Mouse (Mus musculus) liver, embryonic 12.5 days (tissue): ENCODE results near the gene Amz1. TPM values are rescaled to one million over a fixed set of nuclear protein-coding genes. Genes with fewer than 3 reads are reported as not detected.
A peak's percentile ranks its signal among the peaks of the same experiment; 100 is the strongest.

Source experiments
- ATAC-seq: fragments of 200-750 bp; cut with Nextera tagmentation; 2 replicates; pipeline ENCODE4 v1.8.0; 2017; ENCODE audit warnings: moderate number of reproducible peaks, mild to moderate bottlenecking, moderate library complexity
- H3K27ac ChIP-seq: fragments of 300-500 bp; sonication (generic); 2 replicates; pipeline ENCODE4 v1.5.1; 2016; ENCODE audit warnings: mild to moderate bottlenecking
- H3K27me3 ChIP-seq: fragments of 300-500 bp; sonication (generic); replicated peaks from 2 replicates; pipeline ENCODE4 v1.6.1; 2016; ENCODE audit warnings: mild to moderate bottlenecking, moderate library complexity
- H3K36me3 ChIP-seq: fragments of 300-500 bp; sonication (generic); 2 replicates; pipeline ENCODE4 v1.6.1; 2016; ENCODE audit warnings: mild to moderate bottlenecking, moderate library complexity
- H3K4me1 ChIP-seq: fragments of 300-500 bp; sonication (generic); 2 replicates; pipeline ENCODE4 v1.6.1; 2016
- H3K4me2 ChIP-seq: fragments of 300-500 bp; sonication (generic); 2 replicates; pipeline ENCODE4 v1.6.1; 2016; ENCODE audit warnings: mild to moderate bottlenecking, moderate library complexity
- H3K4me3 ChIP-seq: fragments of 300-500 bp; sonication (generic); 2 replicates; pipeline ENCODE4 v1.5.1; 2016; ENCODE audit warnings: mild to moderate bottlenecking, moderate library complexity
- H3K9ac ChIP-seq: fragments of 300-500 bp; sonication (generic); 2 replicates; pipeline ENCODE4 v1.6.1; 2016; ENCODE audit warnings: mild to moderate bottlenecking, moderate library complexity
- H3K9me3 ChIP-seq: fragments of 300-500 bp; sonication (generic); replicated peaks from 2 replicates; pipeline ENCODE4 v1.6.1; 2016; ENCODE audit warnings: mild to moderate bottlenecking, moderate library complexity
- WGBS: fragments of 180-500 bp; shearing (Covaris S2); methylation state at CpG from one replicate; pipeline ENCODE4 v1.1.7; 2016; ENCODE audit not compliant: insufficient replicate concordance; 5-methylcytosine and 5-hydroxymethylcytosine counted together
- polyA plus RNA-seq: library from polyadenylated mRNA; unstranded; fragments of >200 nt; fragmentation: Nextera tagmentation; extraction: Ambion mirVana; gene quantifications from 2 replicates; pipeline ENCODE4 v1.2.1, GENCODE M21; 2016

Gene Amz1
- polyA plus RNA-seq, 1 experiment from 2014 or later = 1.2 TPM

- Histone ChIP-seq H3K9me3 (no peaks in the 10 kb centered on the region), H3K27me3 (no peaks in the 10 kb centered on the region), H3K27ac (peak overlapping the region; percentile 67), H3K9ac (0 out of 2 replicates have a peak overlapping the region, but pooled peaks have one; percentile 27), H3K36me3 (peaks cover 6% of the 10 kb centered on the region; the same call in 1 of the 2 replicates), H3K4me3 (no peak overlapping the region), H3K4me2 (no peak overlapping the region), H3K4me1 (peaks cover 68% of the 10 kb centered on the region)
- ATAC-seq = no peak
- WGBS = 29% methylated on average over 7 of the region's 7 CpGs
Observed at GRCm38 (mm10) chr5:140772158-140772557, 48.2 kb downstream of the Amz1 start.

- H3K9ac ChIP-seq = no peak overlapping the region
- no peaks in the 10 kb centered on the region for H3K9me3 ChIP-seq
- no peaks in the 10 kb centered on the region for H3K27me3 ChIP-seq
- WGBS = 77% methylated on average over 4 of the region's 4 CpGs
- no peak overlapping the region for H3K4me2 ChIP-seq
- H3K36me3 ChIP-seq = peaks cover 31% of the 10 kb centered on the region
- H3K27ac ChIP-seq = no peak overlapping the region
- no peak for ATAC-seq
- no peak overlapping the region for H3K4me3 ChIP-seq
- H3K4me1 ChIP-seq = peaks cover 60% of the 10 kb centered on the region
Observed at GRCm38 (mm10) chr5:140775111-140775510, 51.2 kb downstream of the Amz1 start.

- H3K36me3 ChIP-seq = peaks cover 47% of the 10 kb centered on the region
- H3K4me2 ChIP-seq = no peak overlapping the region
- no peaks in the 10 kb centered on the region for H3K27me3 ChIP-seq
- no peaks in the 10 kb centered on the region for H3K9me3 ChIP-seq
- H3K4me1 ChIP-seq = peaks cover 60% of the 10 kb centered on the region
- no peak overlapping the region for H3K4me3 ChIP-seq
- 57% methylated on average over 9 of the region's 9 CpGs for WGBS
- H3K9ac ChIP-seq = no peak overlapping the region
- no peak for ATAC-seq
- H3K27ac ChIP-seq = no peak overlapping the region
Observed at GRCm38 (mm10) chr5:140776968-140777367, 53.0 kb downstream of the Amz1 start.

- peaks cover 31% of the 10 kb centered on the region for H3K4me1 ChIP-seq
- no peak for ATAC-seq
- no peak overlapping the region for H3K4me2 ChIP-seq
- peak overlapping the region; percentile 9; the same call in 1 of the 2 replicates for H3K27ac ChIP-seq
- H3K4me3 ChIP-seq = no peak overlapping the region
- H3K27me3 ChIP-seq = no peaks in the 10 kb centered on the region
- no peak overlapping the region for H3K9ac ChIP-seq
- no peaks in the 10 kb centered on the region for H3K9me3 ChIP-seq
- 45% methylated on average over 5 of the region's 5 CpGs for WGBS
- peaks cover 87% of the 10 kb centered on the region for H3K36me3 ChIP-seq
Observed at GRCm38 (mm10) chr5:140781122-140781521, 57.2 kb downstream of the Amz1 start.

GRCm38 (mm10) chr5:140781886-140782572 lies 58.1 kb downstream of the Amz1 start:
- no peak overlapping the region for H3K4me3 ChIP-seq
- no peak overlapping the region for H3K27ac ChIP-seq
- peaks cover 32% of the 10 kb centered on the region for H3K4me1 ChIP-seq
- H3K36me3 ChIP-seq = peaks cover 82% of the 10 kb centered on the region
- H3K4me2 ChIP-seq = no peak overlapping the region
- no peaks in the 10 kb centered on the region for H3K27me3 ChIP-seq
- ATAC-seq = no peak
- no peak overlapping the region for H3K9ac ChIP-seq
- H3K9me3 ChIP-seq = no peaks in the 10 kb centered on the region
- WGBS = 68% methylated on average over 8 of the region's 8 CpGs

- 80% methylated on average over 4 of the region's 4 CpGs for WGBS
- H3K27ac ChIP-seq = no peak overlapping the region
Observed at GRCm38 (mm10) chr5:140783577-140783976, 59.6 kb downstream of the Amz1 start.

GRCm38 (mm10) chr5:140784288-140784687 lies 60.4 kb downstream of the Amz1 start:
- Histone ChIP-seq H3K27ac (no peak overlapping the region), H3K4me1 (peaks cover 27% of the 10 kb centered on the region), H3K4me2 (no peak overlapping the region), H3K9me3 (no peaks in the 10 kb centered on the region), H3K4me3 (no peak overlapping the region), H3K27me3 (no peaks in the 10 kb centered on the region), H3K9ac (no peak overlapping the region), H3K36me3 (peaks cover 61% of the 10 kb centered on the region)
- WGBS = 75% methylated on average over 6 of the region's 6 CpGs
- no peak for ATAC-seq

More at GRCm38 (mm10) chr5:140783577-140783976, 59.6 kb downstream of the Amz1 start:
- Histone ChIP-seq H3K4me2 (no peak overlapping the region), H3K36me3 (peaks cover 67% of the 10 kb centered on the region), H3K4me1 (peaks cover 28% of the 10 kb centered on the region), H3K4me3 (no peak overlapping the region), H3K9me3 (no peaks in the 10 kb centered on the region), H3K27me3 (no peaks in the 10 kb centered on the region), H3K9ac (no peak overlapping the region)
- no peak for ATAC-seq

GRCm38 (mm10) chr5:140785240-140785872 lies 61.4 kb downstream of the Amz1 start:
- ATAC-seq = no peak
- WGBS = 82% methylated on average over 13 of the region's 13 CpGs
- Histone ChIP-seq H3K4me1 (peaks cover 33% of the 10 kb centered on the region), H3K36me3 (peaks cover 54% of the 10 kb centered on the region), H3K4me2 (no peak overlapping the region), H3K9ac (no peak overlapping the region), H3K27me3 (no peaks in the 10 kb centered on the region), H3K9me3 (no peaks in the 10 kb centered on the region), H3K27ac (no peak overlapping the region), H3K4me3 (no peak overlapping the region)

- Histone ChIP-seq H3K4me1 (peaks cover 64% of the 10 kb centered on the region), H3K27me3 (no peaks in the 10 kb centered on the region), H3K27ac (0 out of 2 replicates have a peak overlapping the region, but pooled peaks have one; percentile 64), H3K36me3 (peaks cover 15% of the 10 kb centered on the region), H3K4me2 (no peak overlapping the region), H3K9ac (no peak overlapping the region), H3K9me3 (no peaks in the 10 kb centered on the region), H3K4me3 (no peak overlapping the region)
- no peak for ATAC-seq
Observed at GRCm38 (mm10) chr5:140789561-140789960, 65.6 kb downstream of the Amz1 start.

GRCm38 (mm10) chr5:140790392-140790791 lies 66.5 kb downstream of the Amz1 start:
- H3K27ac ChIP-seq = peak overlapping the region; percentile 64
- ATAC-seq = no peak
- 36% methylated on average over 2 of the region's 2 CpGs for WGBS

GRCm38 (mm10) chr5:140790937-140791877 lies 67.3 kb downstream of the Amz1 start:
- Histone ChIP-seq H3K9ac (no peak overlapping the region), H3K27me3 (no peaks in the 10 kb centered on the region), H3K27ac (peak overlapping the region; percentile 64), H3K4me1 (peaks cover 76% of the 10 kb centered on the region), H3K36me3 (no peaks in the 10 kb centered on the region), H3K4me3 (no peak overlapping the region), H3K9me3 (no peaks in the 10 kb centered on the region), H3K4me2 (0 out of 2 replicates have a peak overlapping the region, but pooled peaks have one; percentile 6)
- WGBS = 55% methylated on average over 9 of the region's 9 CpGs
- ATAC-seq = no peak

More at GRCm38 (mm10) chr5:140790392-140790791, 66.5 kb downstream of the Amz1 start:
- Histone ChIP-seq H3K36me3 (peaks cover 7% of the 10 kb centered on the region), H3K9me3 (no peaks in the 10 kb centered on the region), H3K4me3 (no peak overlapping the region), H3K9ac (no peak overlapping the region), H3K4me1 (peaks cover 73% of the 10 kb centered on the region), H3K4me2 (no peak overlapping the region), H3K27me3 (no peaks in the 10 kb centered on the region)
